Mouse (Mus musculus) megakaryocyte, embryonic 14.5 days (primary cell): Measurements from ENCODE around the gene Gm21828. TPM values are rescaled to one million over a fixed set of nuclear protein-coding genes. Genes with fewer than 3 reads are reported as not detected.
"Not testable (repeated sequence)": the region's sequence is repeated elsewhere in the genome, so short reads cannot be mapped to it uniquely, and the experiment has no call there.

Experiments
- H3K27me3 ChIP-seq: replicated peaks from 2 replicates; pipeline ENCODE3; 2012; ENCODE audit warnings: inconsistent platforms
- H3K36me3 ChIP-seq: replicated peaks from 2 replicates; pipeline ENCODE3; 2012; ENCODE audit warnings: low read length, inconsistent platforms, mixed read lengths
- H3K4me1 ChIP-seq: 2 replicates; pipeline ENCODE4 v1.6.1; 2012; ENCODE audit warnings: inconsistent platforms
- H3K4me3 ChIP-seq: replicated peaks from 2 replicates; pipeline ENCODE3; 2012; ENCODE audit warnings: moderate library complexity, mild to moderate bottlenecking, inconsistent platforms
- H3K9me3 ChIP-seq: 2 replicates; pipeline ENCODE4 v1.6.1; 2012; ENCODE audit warnings: inconsistent platforms
- polyA plus RNA-seq: library from polyadenylated mRNA; stranded (reverse); fragments of >175 nt; gene quantifications from 2 replicates; pipeline ENCODE4 v1.2.3, GENCODE M21; 2012; ENCODE audit warnings: low replicate concordance; ENCODE audit not compliant: insufficient read depth

The Gm21828 gene
- not detected in 2 replicates for polyA plus RNA-seq

- H3K9me3 ChIP-seq, H3K36me3 ChIP-seq, H3K27me3 ChIP-seq, H3K4me3 ChIP-seq, H3K4me1 ChIP-seq: not testable (repeated sequence)
These were observed at the start of gene Gm21828 for GRCm38 (mm10) chrY:13223828-13224227. Gm21828 (minus strand) TSS chrY:13223928.

- not testable (repeated sequence) for H3K27me3 ChIP-seq, H3K36me3 ChIP-seq, H3K4me3 ChIP-seq, H3K4me1 ChIP-seq, H3K9me3 ChIP-seq
These were observed 28.4 kb upstream of the Gm21828 start, which contains the start of the genes Gm21440 and Gm21454 for GRCm38 (mm10) chrY:13252091-13252490. Gm21440 (plus strand) TSS chrY:13252391. Gm21454 (plus strand) TSS chrY:13252442.

Other genes with a start within 250 kb of the Gm21828 start
- not detected in 2 replicates for gene Gm20807, start 181.0 kb downstream of the Gm21828 start, polyA plus RNA-seq
- gene Gm21891, start 90.4 kb downstream of the Gm21828 start, polyA plus RNA-seq: not detected in 2 replicates
- gene Gm21425, start 62.0 kb downstream of the Gm21828 start, polyA plus RNA-seq: not detected in 2 replicates
- gene Gm21440, start 28.5 kb upstream of the Gm21828 start, polyA plus RNA-seq: not detected in 2 replicates
- not detected in 2 replicates for gene Gm21454, start 28.5 kb upstream of the Gm21828 start, polyA plus RNA-seq
- not detected in 2 replicates for gene Gm21725, start 125.1 kb upstream of the Gm21828 start, polyA plus RNA-seq
- gene Gm21866, start 241.7 kb upstream of the Gm21828 start, polyA plus RNA-seq: not detected in 2 replicates